In the genomic region with DNA sequence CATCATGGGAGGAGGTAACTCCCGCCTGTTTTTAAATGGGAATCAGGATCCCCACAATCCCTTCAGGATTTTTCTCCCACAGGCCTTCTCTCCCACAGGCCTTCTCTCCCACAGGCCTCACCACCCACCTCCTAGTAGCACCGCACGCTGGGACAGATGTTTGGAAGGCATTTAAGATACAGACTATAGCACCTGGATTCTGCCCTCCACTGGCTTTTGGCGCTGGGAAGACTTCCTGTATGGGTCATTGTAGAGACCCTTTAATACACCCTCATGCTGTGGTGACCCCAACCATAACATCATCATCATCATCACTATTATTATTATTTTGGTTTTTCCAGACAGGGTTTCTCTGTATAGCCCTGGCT, we compare ENCODE assay signal across 11 mouse cellular contexts. TPM values are rescaled to one million over a fixed set of nuclear protein-coding genes. Genes with fewer than 3 reads are reported as not detected.
"Had no signal": no experiment of that assay in that cellular context is flagged by ENCODE, and none has a peak within 500 bp of the region (broad histone marks: within the 10 kb centered on the region; RNA-seq: fewer than 3 reads in every experiment).

No protein-coding gene starts in this region.

- H3K36me3 ChIP-seq: limb, embryonic 12.5 days; liver, embryonic 13.5 days; lung, embryonic 15.5 days; midbrain, embryonic 13.5 days had no signal

- H3K4me3 ChIP-seq: limb, embryonic 12.5 days; liver, embryonic 13.5 days; lung, embryonic 15.5 days; megakaryocyte, embryonic 14.5 days; midbrain, embryonic 13.5 days had no signal

- H3K27ac ChIP-seq: limb, embryonic 12.5 days; liver, embryonic 13.5 days; lung, embryonic 15.5 days; macrophage; midbrain, embryonic 13.5 days; stomach, postnatal 0 days had no signal

- H3K4me1 ChIP-seq: lung, embryonic 15.5 days; midbrain, embryonic 13.5 days had no signal

- DNase-seq: liver; liver, embryonic 13.5 days; liver, postnatal 0 days; right cerebral cortex, postnatal 14 days; thymus, postnatal 14 days had no signal

- H3K4me2 ChIP-seq: limb, embryonic 12.5 days; liver, embryonic 13.5 days; lung, embryonic 15.5 days; midbrain, embryonic 13.5 days had no signal

- H3K27me3 ChIP-seq: limb, embryonic 12.5 days; liver, embryonic 13.5 days; lung, embryonic 15.5 days; midbrain, embryonic 13.5 days had no signal

- H3K9ac ChIP-seq: liver, embryonic 13.5 days; liver, postnatal 0 days; lung, embryonic 15.5 days; midbrain, embryonic 13.5 days had no signal

- ATAC-seq: midbrain, embryonic 13.5 days had no signal

- H3K9me3 ChIP-seq: limb, embryonic 12.5 days; liver, embryonic 13.5 days; lung, embryonic 15.5 days; megakaryocyte, embryonic 14.5 days; midbrain, embryonic 13.5 days had no signal

RNA-seq across cellular contexts. Expression of gene Tnfsf13, which starts 21.9 kb away (rescaled TPM):
- polyA plus RNA-seq: liver, embryonic 13.5 days had no signal
